Mouse (Mus musculus) embryonic fibroblast, embryonic 13.5 days (primary cell): ENCODE results near the gene Trim7.

ENCODE experiments used
- CTCF ChIP-seq: IDR thresholded peaks from 2 replicates; pipeline ENCODE4 v1.5.1; 2011; ENCODE audit warnings: mild to moderate bottlenecking, control low read depth, low read length, moderate library complexity, borderline replicate concordance; ENCODE audit not compliant: insufficient read depth
- POLR2A ChIP-seq: IDR thresholded peaks from 2 replicates; pipeline ENCODE4 v1.6.1; 2011; ENCODE audit warnings: low read depth, mild to moderate bottlenecking, control low read depth, low read length, moderate library complexity

- TF ChIP-seq POLR2A (no peak), CTCF (no peak)
Observed at GRCm38 (mm10) chr11:48873591-48874290, 47.8 kb downstream of the Trim7 start.
